Comparison of ENCODE assay signal across 21 mouse cellular contexts in genomic region chr10:19061201-19061600, GRCm38 (mm10). TPM values are rescaled to one million over a fixed set of nuclear protein-coding genes. Genes with fewer than 3 reads are reported as not detected.
A peak's percentile ranks its signal among the peaks of the same experiment; 100 is the strongest.
DNase-seq lines count a peak whose midpoint lies in the region; ATAC-seq and TF ChIP-seq lines count a peak whose summit lies in the region.
"Had no signal": no experiment of that assay in that cellular context is flagged by ENCODE, and none has a peak within 500 bp of the region (broad histone marks: within the 10 kb centered on the region; RNA-seq: fewer than 3 reads in every experiment).

No protein-coding gene starts in this region.

- peak overlapping the region; percentile 2; the same call in 1 of the 2 replicates for H3K27ac ChIP-seq in heart, embryonic 12.5 days (ENCODE audit: poor library complexity, severe bottlenecking)
- H3K27ac ChIP-seq in spleen, adult 2 months (ENCODE audit: insufficient read depth, low read length) = peak overlapping the region; percentile 51; the same call in 1 of the 2 replicates
- no peak overlapping the region for H3K27ac ChIP-seq in CH12.LX (ENCODE audit: insufficient read depth, low read depth)
- H3K27ac ChIP-seq: embryonic facial prominence, embryonic 13.5 days; forebrain, embryonic 12.5 days; hindbrain, embryonic 10.5 days; hindbrain, embryonic 14.5 days had no signal

- H3K27me3 ChIP-seq in heart, embryonic 12.5 days (replicated peaks) = no peaks in the 10 kb centered on the region
- H3K27me3 ChIP-seq in spleen, adult 2 months (ENCODE audit: control insufficient read depth, insufficient read depth, low read length) = no peaks in the 10 kb centered on the region
- H3K27me3 ChIP-seq in CH12.LX (replicated peaks) = no peaks in the 10 kb centered on the region
- H3K27me3 ChIP-seq: embryonic facial prominence, embryonic 13.5 days; forebrain, embryonic 12.5 days had no signal

- H3K36me3 ChIP-seq in heart, embryonic 12.5 days = no peaks in the 10 kb centered on the region
- no peaks in the 10 kb centered on the region for H3K36me3 ChIP-seq in spleen, adult 2 months (ENCODE audit: control insufficient read depth, insufficient read depth, low read length)
- no peaks in the 10 kb centered on the region for H3K36me3 ChIP-seq in CH12.LX (replicated peaks in 1 of 2; ENCODE audit: control insufficient read depth in 1 of 2, insufficient read depth in 1 of 2, low read length in 1 of 2)
- H3K36me3 ChIP-seq: embryonic facial prominence, embryonic 13.5 days; forebrain, embryonic 12.5 days; hindbrain, embryonic 10.5 days had no signal

- intact Hi-C loops in heart, postnatal 36 days (cut with DNase I) = no loop called here

- H3K9ac ChIP-seq in heart, embryonic 12.5 days = no peak overlapping the region
- H3K9ac ChIP-seq in CH12.LX (ENCODE audit: insufficient read depth, low read depth) = peak overlapping the region; percentile 21; the same call in 1 of the 2 replicates
- H3K9ac ChIP-seq: embryonic facial prominence, embryonic 13.5 days; forebrain, embryonic 12.5 days; hindbrain, embryonic 14.5 days had no signal

- dilution Hi-C loops in CH12.LX (cut with MboI; ENCODE audit: extremely low pct_ligation_motif_present, extremely low pct_unique_long_range_greater_than_20kb, low sequenced_read_pairs) = no loop called here

- in situ Hi-C loops in CH12.LX (cut with MboI; ENCODE audit: low pct_ligation_motif_present, low pct_unique_long_range_greater_than_20kb, low sequenced_read_pairs) = no loop called here

- no peak for TF ChIP-seq CTCF in spleen, adult 2 months (IDR thresholded peaks at IDR 0.05; ENCODE audit: extremely low read depth, insufficient read depth, insufficient read length, insufficient replicate concordance)
- TF ChIP-seq CTCF in CH12.LX (conservative IDR thresholded peaks at IDR 0.05 in 1 of 2, IDR thresholded peaks at IDR 0.05 in 1 of 2; ENCODE audit: low read depth in 2 of 2, low read length in 2 of 2) = no peak

- ATAC-seq in heart, embryonic 12.5 days (ENCODE audit: insufficient number of reproducible peaks, low FRiP score) = no peak
- ATAC-seq: forebrain, embryonic 16.5 days; intestine, embryonic 16.5 days had no signal

- TF ChIP-seq POLR2A in spleen, adult 2 months (IDR thresholded peaks at IDR 0.05; ENCODE audit: low read depth, low read length) = no peak
- TF ChIP-seq POLR2A in CH12.LX (IDR thresholded peaks at IDR 0.05; ENCODE audit: low read depth, low read length) = no peak

- H3K4me1 ChIP-seq in heart, embryonic 12.5 days (replicated peaks) = peaks cover 21% of the 10 kb centered on the region
- H3K4me1 ChIP-seq in spleen, adult 2 months (ENCODE audit: control insufficient read depth, insufficient read depth, insufficient read length) = peaks cover 16% of the 10 kb centered on the region
- peaks cover 16 to 40% of the 10 kb centered on the region in 2 experiments for H3K4me1 ChIP-seq in CH12.LX (ENCODE audit: control insufficient read depth in 1 of 2, insufficient read depth in 2 of 2)
- H3K4me1 ChIP-seq: embryonic facial prominence, embryonic 13.5 days; forebrain, embryonic 12.5 days; hindbrain, embryonic 10.5 days had no signal

- H3K4me3 ChIP-seq in heart, embryonic 12.5 days = no peak overlapping the region
- no peak overlapping the region for H3K4me3 ChIP-seq in spleen, adult 2 months (ENCODE audit: extremely low read depth, insufficient read depth, insufficient read length)
- H3K4me3 ChIP-seq in CH12.LX (replicated peaks in 1 of 3; ENCODE audit: low read depth in 2 of 3, low read length in 2 of 3, poor library complexity in 1 of 3) = no peak overlapping the region
- H3K4me3 ChIP-seq: embryonic facial prominence, embryonic 13.5 days; forebrain, embryonic 12.5 days; hindbrain, embryonic 10.5 days had no signal

- no peaks in the 10 kb centered on the region for H3K79me2 ChIP-seq in CH12.LX (replicated peaks; ENCODE audit: control insufficient read depth, extremely low read depth, insufficient read depth, poor library complexity, severe bottlenecking)

- WGBS in heart, embryonic 12.5 days = 77% methylated on average over 3 of the region's 3 CpGs
- 70% methylated on average over 3 of the region's 3 CpGs for WGBS in spleen, adult 2 months

- no peak overlapping the region for H3K4me2 ChIP-seq in heart, embryonic 12.5 days
- H3K4me2 ChIP-seq in CH12.LX (ENCODE audit: insufficient read depth, low read depth, poor library complexity, severe bottlenecking) = peak overlapping the region; percentile 12
- H3K4me2 ChIP-seq: embryonic facial prominence, embryonic 13.5 days; forebrain, embryonic 12.5 days; hindbrain, embryonic 14.5 days had no signal

- TF ChIP-seq EP300 in CH12.LX (IDR thresholded peaks at IDR 0.05; ENCODE audit: low read length) = no peak

- TF ChIP-seq RAD21 in CH12.LX (IDR thresholded peaks at IDR 0.05; ENCODE audit: low read depth, low read length) = no peak

- DNase-seq in heart, postnatal 36 days = no peak
- DNase-seq in spleen, adult 2 months (ENCODE audit: low read depth in 1 of 2, low spot score in 2 of 2) = no peak
- no peak for DNase-seq in spleen, adult 18-20 months
- DNase-seq in CH12.LX (ENCODE audit: extremely low read depth) (no peak), adipocyte (ENCODE audit: low spot score) (no peak)
- DNase-seq in induced T-regulatory cell, adult 2 months (ENCODE audit: low read depth) = peak; percentile 60
- DNase-seq in kidney, adult 11 months = no peak
- DNase-seq: adrenal gland, postnatal 10 days; cerebellum, adult 11-12 months; cerebellum, adult 9-11 months; cerebellum, postnatal 36 days; gastrocnemius, postnatal 10 days; heart, adult 18-20 months; heart, postnatal 10 days had no signal

- no peaks in the 10 kb centered on the region for H3K9me3 ChIP-seq in heart, embryonic 12.5 days (replicated peaks)
- no peaks in the 10 kb centered on the region for H3K9me3 ChIP-seq in CH12.LX (replicated peaks; ENCODE audit: low read length)
- H3K9me3 ChIP-seq: embryonic facial prominence, embryonic 13.5 days; forebrain, embryonic 12.5 days; hindbrain, embryonic 10.5 days had no signal

TF ChIP-seq in CH12.LX, 34 proteins besides CTCF, POLR2A, EP300 and RAD21:
- no peak for TF ChIP-seq ZKSCAN1 (IDR thresholded peaks at IDR 0.05; ENCODE audit: borderline replicate concordance, low read depth, low read length)
- TF ChIP-seq MAFK (IDR thresholded peaks at IDR 0.05; ENCODE audit: insufficient replicate concordance, low read length) = no peak

RNA-seq across cellular contexts. Expression of gene Tnfaip3, which starts 45.7 kb away (rescaled TPM):
- 3.3 and 3.9 TPM in 2 replicates for polyA plus RNA-seq in heart, embryonic 12.5 days (2016; fragmentation: Nextera tagmentation; extraction: Ambion mirVana)
- 1 to 10 TPM; 2.1 to 2.7 TPM for total RNA-seq in heart, postnatal 36 days (2021)
- 12.2 and 13.0 TPM in 2 replicates for polyA plus RNA-seq in spleen, adult 2 months (2012; rRNA removed)
- 65.3 and 95.3 TPM in 2 replicates for total RNA-seq in CH12.LX (2012; rRNA removed)
- 38.8 and 51.7 TPM in 2 replicates for total RNA-seq in CH12.LX (2014; rRNA removed)
- polyA plus RNA-seq in CH12.LX (2012; ENCODE audit: insufficient read length, low read depth) = 21.4 and 24.6 TPM in 2 replicates
